Mouse (Mus musculus) brain, embryonic 14.5 days (tissue): ENCODE data around the gene Slc22a12. TPM values are rescaled to one million over a fixed set of nuclear protein-coding genes. Genes with fewer than 3 reads are reported as not detected.
A peak's percentile ranks its signal among the peaks of the same experiment; 100 is the strongest.

Experiments used
- DNase-seq: peaks from one replicate; pipeline ENCODE4 v3.0.0-alpha.2; 2011; ENCODE audit warnings: low read depth
- CTCF ChIP-seq: fragments of 200-500 bp; IDR thresholded peaks from 2 replicates; pipeline ENCODE4 v1.5.1; 2012; ENCODE audit warnings: inconsistent platforms, mild to moderate bottlenecking, moderate library complexity, borderline replicate concordance; ENCODE audit not compliant: insufficient read depth, insufficient read length; ENCODE audit errors: extremely low read depth
- POLR2A ChIP-seq: fragments of 200-500 bp; IDR thresholded peaks from 2 replicates; pipeline ENCODE4 v1.6.1; 2012; ENCODE audit warnings: mild to moderate bottlenecking, inconsistent platforms, borderline replicate concordance; ENCODE audit not compliant: poor library complexity, insufficient read depth, insufficient read length, severe bottlenecking; ENCODE audit errors: extremely low read depth
- polyA plus RNA-seq: library from polyadenylated mRNA; depleted of rRNA; stranded (reverse); fragments of >200 nt; gene quantifications from 2 replicates; pipeline ENCODE4 v1.2.3, GENCODE M21; 2012

Gene Slc22a12
- polyA plus RNA-seq, 1 experiment, result not detected

DNA sequence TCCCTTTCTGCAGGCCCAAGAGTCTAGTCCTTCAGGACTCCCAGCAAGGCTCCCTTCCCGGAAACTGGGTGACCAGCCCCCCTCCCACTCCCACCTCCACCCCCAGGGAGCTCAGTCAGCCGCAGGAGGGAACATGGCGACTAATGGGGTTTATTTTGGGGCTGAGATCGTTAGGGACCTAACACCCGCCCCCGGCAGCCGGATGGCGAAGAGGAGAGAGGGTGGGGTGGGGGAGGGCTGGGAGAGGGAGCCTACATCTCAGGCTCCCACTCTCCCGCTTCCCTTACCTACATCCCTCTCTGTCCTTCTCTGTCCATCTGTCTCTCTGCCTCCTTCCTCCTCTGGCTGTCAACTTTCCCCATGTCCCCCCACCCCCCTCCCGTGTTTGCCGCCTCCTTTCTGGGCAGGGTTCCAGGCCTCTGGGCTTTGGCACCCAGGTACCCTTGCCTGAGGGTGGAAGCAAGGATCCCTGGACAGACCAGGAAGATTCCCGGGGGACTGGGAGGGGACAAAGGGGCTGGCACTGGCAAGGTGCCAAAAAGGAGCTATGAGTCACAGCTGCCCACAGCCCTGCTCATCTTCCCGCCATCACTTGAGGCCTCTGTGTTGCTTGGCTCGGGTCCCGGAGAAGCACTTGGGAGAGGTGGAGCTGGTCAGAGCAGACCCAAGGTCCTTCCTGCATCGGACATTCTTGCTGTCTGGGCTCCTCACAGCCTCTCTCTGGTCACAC lies 38.7 kb downstream of the Slc22a12 start:
- TF ChIP-seq CTCF, result no peak
- no peak for TF ChIP-seq POLR2A
- DNase-seq, result peak; percentile 66

DNA sequence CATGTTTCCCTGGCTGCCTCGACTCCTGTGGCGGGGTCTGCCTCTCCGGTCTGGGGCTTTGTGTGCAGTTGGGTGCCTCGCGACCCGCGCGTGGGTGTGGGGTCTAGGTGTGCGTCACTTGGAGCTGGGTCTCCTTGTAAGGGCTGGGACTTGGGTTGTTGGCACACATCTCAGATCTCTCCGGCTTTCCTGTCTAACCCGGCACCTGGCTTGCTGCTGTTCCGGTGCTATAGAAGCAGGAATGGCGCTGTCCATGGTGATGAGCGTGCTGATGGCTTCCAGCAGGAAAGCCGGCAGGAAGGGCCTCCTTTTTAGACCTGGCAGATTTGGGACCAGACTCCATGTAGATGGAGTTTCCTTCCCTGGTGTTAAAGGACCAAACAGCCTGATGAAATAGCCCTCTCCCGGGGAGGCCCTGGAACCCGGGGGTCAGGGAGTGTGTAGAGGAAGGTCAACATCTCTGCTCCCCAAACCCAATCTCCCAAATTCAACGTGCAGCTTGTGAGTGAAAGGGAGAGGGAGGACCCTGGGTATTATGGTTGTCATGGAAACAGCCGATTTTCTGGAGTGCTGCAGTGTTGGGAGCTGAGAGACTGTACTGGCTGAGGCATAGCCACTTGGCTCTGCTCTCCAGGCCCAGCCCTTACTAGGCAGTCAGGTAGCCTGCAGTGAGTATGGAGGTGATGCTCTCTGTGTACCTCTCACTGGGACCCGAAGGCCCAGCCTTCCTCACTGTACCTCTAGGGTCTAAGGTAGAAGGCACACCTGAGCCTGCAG lies 40.1 kb downstream of the Slc22a12 start:
- TF ChIP-seq CTCF (no peak), POLR2A (no peak)
- DNase-seq, result peak; percentile 90

DNA sequence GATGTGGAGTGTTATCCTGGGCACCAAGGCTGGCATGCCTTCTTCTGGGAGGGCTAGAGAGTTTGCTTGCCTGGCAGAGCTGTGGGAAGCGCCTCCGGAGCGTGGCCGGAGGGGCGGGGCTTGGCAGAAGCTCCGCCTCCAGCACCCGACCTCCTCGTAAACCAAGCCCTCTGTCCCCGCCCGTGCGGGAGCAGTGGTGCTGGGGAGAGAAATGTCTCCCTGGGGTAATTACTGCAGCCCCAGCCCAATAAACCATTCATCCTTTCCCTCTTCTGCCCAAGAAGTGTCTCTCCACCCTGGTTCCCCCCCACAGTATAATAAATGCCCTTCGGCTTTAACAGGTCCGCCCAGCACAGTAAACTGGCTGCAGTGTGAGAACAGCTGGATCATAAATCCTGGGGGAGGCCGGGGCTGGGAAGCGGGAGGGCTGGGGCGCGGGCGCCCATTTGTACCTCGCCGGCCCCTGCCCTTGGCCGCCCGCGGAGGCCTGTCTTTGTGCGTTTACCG lies 40.7 kb downstream of the Slc22a12 start:
- peak; percentile 90 for DNase-seq
- TF ChIP-seq CTCF (no peak), POLR2A (no peak)

DNA sequence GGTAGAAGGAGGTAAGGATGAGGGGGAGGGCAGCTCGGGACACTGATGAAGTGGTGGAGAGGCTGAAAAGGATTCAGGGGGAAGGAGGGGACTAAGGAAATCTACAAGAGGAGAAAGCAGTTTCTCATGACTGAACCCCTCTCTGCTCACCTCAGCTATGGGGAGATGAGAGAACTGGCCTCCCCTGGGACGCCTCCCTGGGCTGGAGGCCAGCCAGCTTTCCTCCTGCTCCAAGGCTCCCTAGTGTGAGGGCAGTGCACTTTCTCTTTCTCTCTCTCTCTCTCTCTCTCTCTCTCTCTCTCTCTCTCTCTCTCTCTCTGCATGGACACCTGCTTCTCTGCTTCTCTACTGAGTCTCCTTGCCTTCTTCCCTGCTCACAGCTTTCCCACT lies 42.2 kb downstream of the Slc22a12 start:
- TF ChIP-seq POLR2A (no peak), CTCF (no peak)

DNA sequence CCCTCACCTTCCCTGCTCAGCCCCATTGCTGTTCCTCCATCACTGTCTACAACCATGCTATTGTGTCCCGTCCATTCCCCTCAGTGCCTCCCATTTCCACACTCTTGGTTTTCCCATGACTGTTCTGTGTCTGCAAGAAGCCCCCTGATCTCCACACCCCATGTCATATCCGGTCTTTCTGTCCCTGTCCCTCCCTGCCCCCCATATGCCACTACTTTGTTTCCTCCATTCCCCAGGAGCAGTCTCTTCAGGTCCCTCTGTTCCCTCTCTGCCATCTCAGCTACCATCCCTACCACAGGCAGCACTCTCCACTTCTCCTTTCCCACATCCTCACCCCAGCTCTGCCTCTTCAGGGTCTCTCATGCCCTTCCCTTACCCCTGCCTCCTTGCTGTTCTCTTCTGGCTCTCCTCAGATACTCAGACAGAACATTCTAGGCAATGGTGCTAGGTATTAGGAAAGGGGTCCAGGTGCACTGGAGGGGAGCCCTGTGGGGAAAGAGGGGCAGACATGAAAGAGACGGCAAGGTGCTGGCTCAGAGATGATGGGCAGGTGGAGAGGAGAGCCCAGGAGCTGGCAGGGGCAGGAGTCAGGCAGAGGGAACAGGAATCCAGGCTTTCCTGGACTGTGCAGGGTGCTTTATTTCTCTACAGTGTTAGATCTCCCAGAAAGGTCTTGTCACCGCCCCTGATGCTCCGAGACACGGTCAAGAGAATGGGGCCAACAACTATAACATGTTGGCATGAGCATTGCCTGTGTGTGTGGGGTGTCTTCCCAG lies 42.8 kb downstream of the Slc22a12 start:
- no peak for DNase-seq

More for the DNA sequence above, 42.2 kb downstream of the Slc22a12 start:
- DNase-seq, result no peak

DNA sequence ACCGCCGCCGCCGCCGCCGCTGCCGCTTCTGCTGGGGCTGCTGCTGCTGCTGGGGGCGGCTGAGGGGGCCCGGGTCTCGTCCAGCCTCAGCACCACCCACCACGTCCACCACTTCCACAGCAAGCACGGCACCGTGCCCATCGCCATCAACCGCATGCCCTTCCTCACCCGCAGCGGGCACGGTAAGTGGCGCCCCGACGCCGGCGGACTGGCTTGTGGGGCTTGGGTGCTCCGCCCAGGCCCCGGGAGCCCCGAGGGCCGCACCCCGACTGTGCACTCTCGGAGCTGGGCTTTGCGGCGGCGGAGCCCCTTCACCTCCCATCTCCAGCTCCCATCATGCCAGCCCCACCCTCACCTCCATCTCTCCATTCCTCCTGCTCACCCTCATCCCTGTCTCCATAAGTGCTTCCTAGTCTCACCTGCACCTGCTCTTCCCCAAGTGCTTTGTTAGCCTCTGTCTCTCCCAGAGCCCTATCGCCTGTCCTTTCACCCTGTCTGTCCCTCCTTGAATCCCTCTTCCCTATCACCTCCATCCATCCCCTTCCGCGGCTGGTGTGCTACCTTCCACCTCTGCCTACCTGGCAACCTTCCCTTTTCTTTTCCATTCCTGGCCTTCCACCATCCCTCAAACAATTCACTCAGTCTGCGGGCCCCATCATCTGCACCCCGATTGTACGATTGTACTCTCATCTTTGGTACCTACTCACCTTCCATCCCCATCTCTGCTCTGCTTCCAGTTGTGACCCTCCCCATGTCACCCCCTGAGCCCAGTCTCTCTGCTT lies 44.3 kb downstream of the Slc22a12 start:
- TF ChIP-seq POLR2A (no peak), CTCF (no peak)
- DNase-seq, result no peak

More for the DNA sequence above, 42.8 kb downstream of the Slc22a12 start:
- TF ChIP-seq CTCF, result no peak
- TF ChIP-seq POLR2A, result no peak

DNA sequence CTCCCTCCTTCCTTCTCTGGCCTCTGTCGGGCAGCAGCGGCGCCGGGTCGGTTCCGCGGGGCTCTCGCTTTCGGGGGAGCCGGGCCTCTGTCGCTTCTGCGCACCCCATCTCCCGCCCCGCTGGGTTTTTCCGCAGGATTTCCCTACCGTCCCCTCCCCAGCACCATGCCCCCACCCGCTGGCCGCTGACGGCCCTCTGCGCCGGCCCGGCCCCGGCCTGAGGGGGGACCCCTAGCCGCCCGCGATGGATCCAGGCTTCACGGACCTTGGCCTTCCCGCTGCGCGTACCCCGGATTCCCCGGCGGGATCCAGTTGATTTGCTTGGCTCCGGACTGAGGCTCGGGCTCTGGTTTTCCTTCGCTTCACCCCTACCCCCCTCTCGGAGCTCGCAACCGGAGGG lies 45.0 kb downstream of the Slc22a12 start:
- TF ChIP-seq CTCF, result no peak
- no peak for TF ChIP-seq POLR2A
- DNase-seq, result no peak

DNA sequence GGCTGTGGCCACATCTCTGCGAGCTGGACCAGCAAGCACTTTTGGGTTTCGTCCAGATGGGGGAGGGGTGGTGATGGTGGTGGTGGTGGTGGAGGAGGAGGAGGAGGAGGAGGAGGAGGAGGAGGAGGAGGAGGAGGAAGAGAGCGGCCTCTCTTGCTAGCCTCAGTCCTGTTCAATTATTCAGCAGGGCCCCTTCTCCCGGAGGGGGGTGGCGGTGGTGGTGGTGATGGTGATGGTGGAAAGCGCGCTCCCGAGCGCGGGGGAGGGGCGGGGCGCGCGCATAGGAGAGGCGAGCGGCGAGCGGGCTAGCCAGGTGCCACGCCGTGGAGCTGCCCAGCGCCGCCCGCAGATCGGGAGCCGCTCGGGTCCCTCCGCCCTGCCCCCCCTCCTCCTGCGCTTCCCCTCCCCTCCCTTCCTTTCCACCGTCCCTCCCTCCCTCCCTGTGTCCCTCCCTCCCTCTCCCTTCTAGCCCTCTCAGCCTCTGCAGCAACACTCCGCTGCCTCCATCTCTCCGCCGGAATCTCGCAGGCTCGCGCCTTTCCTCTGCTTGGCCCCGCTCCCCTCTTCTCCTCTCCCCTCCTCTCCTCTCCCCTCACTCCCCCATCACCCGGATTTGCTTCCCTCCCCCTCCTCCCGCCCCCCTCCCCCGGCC lies 45.6 kb downstream of the Slc22a12 start:
- TF ChIP-seq CTCF, result no peak
- peak; percentile 53; the same call in 1 of the 2 replicates for TF ChIP-seq POLR2A

DNA sequence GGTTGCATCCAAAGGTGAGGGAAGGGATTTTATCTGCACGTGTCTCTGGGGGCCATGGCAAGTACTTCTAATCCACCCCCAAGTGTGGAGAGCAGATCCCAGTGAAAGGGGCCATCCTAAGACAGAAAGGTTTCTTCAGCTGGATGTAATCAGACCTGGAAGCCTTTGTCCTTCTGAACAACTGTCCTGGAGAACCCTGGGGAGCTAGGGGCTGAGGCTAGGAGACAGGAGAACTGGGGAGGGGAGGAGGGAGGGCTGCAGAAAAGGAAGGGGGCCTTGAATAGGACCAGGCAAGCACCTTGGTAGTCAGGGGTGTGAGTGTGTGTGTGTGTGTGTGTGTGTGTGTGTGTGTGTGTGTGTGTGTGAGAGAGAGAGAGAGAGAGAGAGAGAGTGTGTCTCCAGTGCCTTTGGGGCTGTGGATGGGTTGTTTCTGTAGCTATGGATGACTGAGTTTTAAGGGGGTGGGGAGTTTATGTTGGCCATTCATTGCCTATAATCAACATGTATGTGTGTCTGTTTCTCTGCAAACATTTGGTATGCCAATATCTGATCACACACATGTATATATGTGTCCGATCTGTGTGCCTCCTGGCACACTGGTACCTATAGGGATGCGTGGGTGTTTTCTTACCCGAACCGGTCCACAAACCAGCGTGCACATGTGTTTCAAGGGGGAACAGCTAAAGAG lies 46.2 kb downstream of the Slc22a12 start:
- DNase-seq, result no peak
- TF ChIP-seq POLR2A (no peak), CTCF (no peak)

More for the DNA sequence above, 45.6 kb downstream of the Slc22a12 start:
- DNase-seq, result peak; percentile 93

DNA sequence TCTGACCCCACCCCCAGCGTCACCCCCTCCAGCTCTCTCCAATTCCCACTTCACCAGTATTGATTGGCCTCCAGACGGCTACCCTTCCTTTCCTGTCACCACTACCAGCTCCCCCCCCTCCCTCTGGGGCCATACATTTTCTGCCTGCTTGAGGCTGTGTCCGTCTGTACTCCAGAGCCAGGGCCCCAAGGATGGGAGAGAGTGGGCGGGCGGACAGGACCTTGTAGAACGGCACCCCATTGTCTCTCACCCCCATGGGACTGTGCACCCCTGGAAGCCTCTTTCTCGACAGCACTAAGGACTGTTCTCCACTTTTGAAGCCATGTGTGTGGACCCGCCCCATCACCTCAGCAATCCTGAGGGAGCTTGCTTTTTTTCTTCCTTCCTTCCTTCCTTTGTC lies 47.1 kb downstream of the Slc22a12 start:
- no peak for TF ChIP-seq CTCF
- no peak for TF ChIP-seq POLR2A
- DNase-seq, result no peak
